Mouse (Mus musculus) olfactory bulb, adult 2 months (tissue): ENCODE results near the gene Sec23a.

Source experiments
- CTCF ChIP-seq: fragments of 200-500 bp; IDR thresholded peaks from 2 replicates; pipeline ENCODE4 v1.5.1; 2012; ENCODE audit warnings: low read depth, mild to moderate bottlenecking, low read length, moderate library complexity; ENCODE audit not compliant: insufficient read depth
- POLR2A ChIP-seq: fragments of 200-500 bp; IDR thresholded peaks from 2 replicates; pipeline ENCODE4 v1.6.1; 2012; ENCODE audit warnings: mild to moderate bottlenecking, low read depth, low read length, moderate library complexity; ENCODE audit not compliant: insufficient read depth

DNA sequence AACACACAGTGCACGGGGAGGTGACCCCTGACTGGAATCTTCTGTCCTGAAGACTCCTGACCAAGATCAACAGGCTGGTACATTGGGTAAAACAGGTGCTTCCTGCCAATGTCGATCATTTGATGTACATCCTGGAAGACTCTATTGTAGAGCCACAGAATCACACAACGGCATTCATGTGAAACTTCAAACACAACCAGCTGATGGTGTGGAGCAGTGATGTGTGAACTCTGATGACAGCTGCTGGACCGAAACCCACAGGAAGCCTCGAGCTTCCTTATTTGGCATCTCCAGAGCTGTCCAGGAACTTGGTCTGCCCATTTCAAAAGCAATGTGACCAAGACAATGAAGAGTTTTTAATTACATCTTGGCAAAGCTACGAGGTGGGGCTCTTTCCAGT is 91.0 kb downstream of the Sec23a start:
- TF ChIP-seq POLR2A (no peak), CTCF (no peak)
